Mouse (Mus musculus) C2C12 (cell line): ENCODE data around the gene Gsdme.

Source experiments
- CTCF ChIP-seq: IDR thresholded peaks from one replicate; pipeline ENCODE4 v1.5.1; 2011; ENCODE audit not compliant: control insufficient read depth, insufficient read depth, insufficient read length
- MYOD1 ChIP-seq: IDR thresholded peaks from one replicate; pipeline ENCODE4 v1.6.1; 2011; ENCODE audit warnings: low read depth; ENCODE audit not compliant: control insufficient read depth, insufficient read length

- TF ChIP-seq MYOD1 (no peak), CTCF (no peak)
These were observed 23.8 kb downstream of the Gsdme start for GRCm38 (mm10) chr6:50239902-50240301.
